Mouse (Mus musculus): ENCODE results near the gene Syn3. TPM values are rescaled to one million over a fixed set of nuclear protein-coding genes. Genes with fewer than 3 reads are reported as not detected.

Syn3 gene
- polyA plus RNA-seq, 1 experiment from 2014 or later, result 4.4 TPM

DNA sequence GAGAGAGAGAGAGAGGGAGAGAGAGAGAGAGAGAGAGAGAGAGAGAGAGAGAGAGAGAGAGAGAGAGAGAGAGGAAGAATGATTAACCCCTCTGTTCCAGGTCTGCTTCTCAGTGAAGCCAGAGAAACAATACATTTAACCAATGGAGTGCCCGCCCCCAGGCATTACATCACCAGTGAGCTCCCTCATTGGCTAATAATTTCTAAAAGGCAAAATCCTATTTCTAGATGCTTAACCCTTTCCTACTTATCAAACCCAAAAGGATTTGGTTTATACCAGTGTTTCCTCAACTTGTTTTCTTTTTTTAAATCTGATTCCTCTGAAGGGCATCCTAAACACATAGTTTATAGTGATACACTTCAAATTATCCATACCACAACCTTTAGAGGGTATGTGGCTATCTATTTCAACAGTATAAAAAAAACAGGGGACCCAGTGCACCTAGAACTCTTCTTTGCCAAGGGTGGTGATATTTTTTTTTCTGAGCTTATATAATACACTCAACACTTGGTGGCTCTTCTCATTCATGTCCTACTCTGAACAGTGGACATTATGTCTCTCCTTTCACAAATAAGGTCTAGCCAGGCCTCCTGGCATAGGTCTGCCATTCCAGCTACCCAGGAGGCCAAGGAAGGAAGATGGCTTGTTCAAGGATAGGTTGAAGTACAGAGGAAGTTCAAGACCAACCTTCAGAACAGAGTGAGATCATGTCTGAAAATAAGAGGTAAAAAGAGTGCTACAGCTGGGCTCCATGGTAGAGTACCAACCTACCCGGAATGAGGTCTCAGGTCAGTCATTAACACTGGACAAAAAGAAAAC, 6.4 kb downstream of the Syn3 start:
- peak; percentile 90 for DNase-seq (ENCODE audit: low spot score, missing footprints)
- Histone ChIP-seq H3K9ac (ENCODE audit: low read length) (no peak overlapping the region; the same call in 1 of the 2 replicates), H3K27ac (ENCODE audit: low read depth, low read length) (no peak overlapping the region), H3K27me3 (ENCODE audit: control insufficient read depth, insufficient read depth, low read length) (no peaks in the 10 kb centered on the region), H3K4me3 (ENCODE audit: low read depth, low read length) (peak overlapping the region; percentile 15), H3K4me2 (peak overlapping the region; percentile 37), H3K9me3 (ENCODE audit: control insufficient read depth, low read length) (no peaks in the 10 kb centered on the region), H3K36me3 (ENCODE audit: control insufficient read depth, insufficient read depth, low read length) (no peaks in the 10 kb centered on the region), H3K4me1 (ENCODE audit: control insufficient read depth, insufficient read depth, low read length) (no peaks in the 10 kb centered on the region; the same call in 1 of the 2 replicates)
- ATAC-seq (ENCODE audit: low FRiP score), result peak; percentile 88
- 48% methylated on average over 2 of the region's 2 CpGs for WGBS

DNA sequence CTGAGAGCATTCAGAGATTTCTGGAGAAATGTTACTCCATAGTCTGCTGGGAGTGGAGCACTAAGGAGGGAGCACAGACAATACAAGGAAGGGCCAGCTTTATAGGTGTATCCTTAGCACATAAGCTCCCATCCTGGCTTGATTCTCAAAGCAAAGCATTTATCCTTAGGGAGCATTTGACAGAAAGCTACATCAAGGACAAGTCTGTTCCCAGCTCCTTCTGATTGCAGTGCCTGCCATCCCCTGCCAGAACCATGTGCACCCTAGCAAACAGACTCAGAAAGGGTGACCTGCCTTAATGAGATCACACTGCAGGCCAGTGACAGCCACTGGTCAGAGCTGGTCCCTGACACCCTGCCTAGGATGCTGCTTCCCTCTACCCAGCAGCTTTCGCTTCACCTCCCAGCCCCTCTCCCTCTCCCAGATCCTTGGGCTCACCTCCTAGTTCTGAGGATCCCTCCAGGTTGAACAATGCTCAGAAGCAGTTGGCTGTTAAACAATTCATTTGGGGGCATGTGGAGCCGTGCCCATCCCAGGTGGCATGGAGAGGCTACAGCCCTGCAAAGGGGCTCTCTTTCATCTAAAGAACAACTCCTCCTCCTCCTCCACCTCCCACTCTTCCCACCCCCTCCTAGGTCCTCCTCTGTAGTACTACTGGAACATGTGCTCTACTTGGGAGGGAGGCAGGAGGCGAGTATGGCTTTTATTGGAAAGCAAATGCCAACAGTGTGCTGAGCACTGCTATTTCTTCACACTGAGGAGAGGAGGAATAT, 7.2 kb downstream of the Syn3 start:
- H3K27ac ChIP-seq (ENCODE audit: low read depth, low read length), result no peak overlapping the region
- H3K4me1 ChIP-seq (ENCODE audit: control insufficient read depth, insufficient read depth, low read length), result no peaks in the 10 kb centered on the region
- 29% methylated on average over 3 of the region's 3 CpGs for WGBS
- no peaks in the 10 kb centered on the region for H3K9me3 ChIP-seq (ENCODE audit: control insufficient read depth, low read length)
- H3K36me3 ChIP-seq (ENCODE audit: control insufficient read depth, insufficient read depth, low read length), result no peaks in the 10 kb centered on the region
- peak overlapping the region; percentile 37 for H3K4me2 ChIP-seq
- H3K9ac ChIP-seq (ENCODE audit: low read length), result peak overlapping the region; percentile 49
- DNase-seq (ENCODE audit: low spot score, missing footprints) (no peak), ATAC-seq (ENCODE audit: low FRiP score) (peak; percentile 84)
- no peaks in the 10 kb centered on the region for H3K27me3 ChIP-seq (ENCODE audit: control insufficient read depth, insufficient read depth, low read length)
- peak overlapping the region; percentile 15 for H3K4me3 ChIP-seq (ENCODE audit: low read depth, low read length)

DNA sequence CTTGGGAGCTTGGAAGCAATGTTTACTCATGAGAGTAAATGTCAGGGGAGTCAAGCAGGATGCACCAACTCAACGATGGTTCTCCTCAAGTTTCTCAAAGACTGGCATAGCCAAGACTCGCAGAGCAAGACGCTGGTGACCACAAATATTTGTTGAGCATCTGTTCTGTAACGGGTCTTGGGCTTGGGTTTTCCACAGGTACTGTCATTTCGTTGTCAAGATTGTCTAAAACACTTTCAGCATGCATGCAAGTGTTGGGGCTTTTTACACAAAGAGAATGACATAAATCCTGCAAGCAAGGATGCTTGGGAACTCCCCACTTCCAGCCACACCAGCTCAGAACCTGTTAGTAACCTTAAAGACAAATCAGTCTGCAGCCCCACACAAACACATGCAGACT, 10.2 kb downstream of the Syn3 start:
- ATAC-seq (ENCODE audit: low FRiP score) (no peak), DNase-seq (ENCODE audit: low spot score, missing footprints) (no peak)
- H3K4me2 ChIP-seq, result no peak overlapping the region
- no peak overlapping the region for H3K27ac ChIP-seq (ENCODE audit: low read depth, low read length)
- H3K9me3 ChIP-seq (ENCODE audit: control insufficient read depth, low read length), result no peaks in the 10 kb centered on the region
- H3K9ac ChIP-seq (ENCODE audit: low read length), result no peak overlapping the region
- H3K27me3 ChIP-seq (ENCODE audit: control insufficient read depth, insufficient read depth, low read length), result no peaks in the 10 kb centered on the region
- no peak overlapping the region for H3K4me3 ChIP-seq (ENCODE audit: low read depth, low read length)
- WGBS, result 90% methylated on average over 5 of the region's 5 CpGs
- no peaks in the 10 kb centered on the region for H3K36me3 ChIP-seq (ENCODE audit: control insufficient read depth, insufficient read depth, low read length)
- peaks cover 3% of the 10 kb centered on the region; the same call in 1 of the 2 replicates for H3K4me1 ChIP-seq (ENCODE audit: control insufficient read depth, insufficient read depth, low read length)

DNA sequence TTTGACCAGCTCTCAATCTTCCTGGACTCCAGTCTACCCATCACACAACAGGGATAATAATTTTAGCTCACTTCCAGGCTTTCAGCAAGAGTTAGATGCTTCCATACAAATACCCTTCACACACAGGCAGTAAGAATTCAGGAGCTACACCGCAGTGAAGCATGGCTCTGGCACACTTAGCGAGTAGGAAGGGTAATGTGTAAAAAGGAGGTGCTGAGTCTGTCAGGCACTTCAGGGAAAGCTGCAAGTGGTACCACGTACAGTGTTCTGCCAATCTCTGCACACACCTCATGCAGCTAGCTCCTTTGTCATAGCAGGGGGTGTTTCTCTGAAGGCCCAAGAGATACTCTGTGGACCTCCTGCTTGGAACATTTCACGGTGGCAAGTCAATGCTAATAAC, 12.7 kb downstream of the Syn3 start:
- no peak overlapping the region for H3K4me2 ChIP-seq
- 53% methylated on average over 4 of the region's 4 CpGs for WGBS
- DNase-seq (ENCODE audit: low spot score, missing footprints) (no peak), ATAC-seq (ENCODE audit: low FRiP score) (no peak)
- H3K4me1 ChIP-seq (ENCODE audit: control insufficient read depth, insufficient read depth, low read length), result peaks cover 3% of the 10 kb centered on the region; the same call in 1 of the 2 replicates
- H3K9me3 ChIP-seq (ENCODE audit: control insufficient read depth, low read length), result no peaks in the 10 kb centered on the region
- H3K4me3 ChIP-seq (ENCODE audit: low read depth, low read length), result no peak overlapping the region
- H3K36me3 ChIP-seq (ENCODE audit: control insufficient read depth, insufficient read depth, low read length), result no peaks in the 10 kb centered on the region
- H3K9ac ChIP-seq (ENCODE audit: low read length), result no peak overlapping the region
- H3K27ac ChIP-seq (ENCODE audit: low read depth, low read length), result no peak overlapping the region
- no peaks in the 10 kb centered on the region for H3K27me3 ChIP-seq (ENCODE audit: control insufficient read depth, insufficient read depth, low read length)

DNA sequence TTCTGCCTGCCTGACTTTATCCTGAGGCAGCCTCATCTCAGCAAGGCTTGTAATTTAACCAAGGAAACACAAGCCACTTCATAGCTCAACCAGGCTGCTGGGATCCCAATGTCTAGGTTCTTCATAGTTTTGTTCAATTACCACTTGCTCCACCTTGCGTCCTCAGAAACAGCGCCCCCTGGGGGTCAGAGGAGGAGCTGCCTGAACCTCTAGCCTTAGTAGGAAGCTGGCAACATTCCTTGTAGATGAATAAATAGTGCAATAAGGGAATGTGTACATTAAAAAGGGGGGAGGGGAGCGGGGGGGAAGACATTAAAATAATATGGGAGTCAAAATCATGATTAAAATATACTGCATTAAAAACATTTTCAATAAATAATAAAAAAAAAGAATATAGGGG, 14.7 kb downstream of the Syn3 start:
- no peak overlapping the region for H3K4me2 ChIP-seq
- 18% methylated on average over 3 of the region's 3 CpGs for WGBS
- no peak overlapping the region for H3K4me3 ChIP-seq (ENCODE audit: low read depth, low read length)
- H3K27ac ChIP-seq (ENCODE audit: low read depth, low read length), result no peak overlapping the region
- H3K9ac ChIP-seq (ENCODE audit: low read length), result no peak overlapping the region
- H3K27me3 ChIP-seq (ENCODE audit: control insufficient read depth, insufficient read depth, low read length), result no peaks in the 10 kb centered on the region
- no peaks in the 10 kb centered on the region for H3K9me3 ChIP-seq (ENCODE audit: control insufficient read depth, low read length)
- DNase-seq (ENCODE audit: low spot score, missing footprints) (no peak), ATAC-seq (ENCODE audit: low FRiP score) (no peak)
- H3K4me1 ChIP-seq (ENCODE audit: control insufficient read depth, insufficient read depth, low read length), result peaks cover 3% of the 10 kb centered on the region; the same call in 1 of the 2 replicates
- no peaks in the 10 kb centered on the region for H3K36me3 ChIP-seq (ENCODE audit: control insufficient read depth, insufficient read depth, low read length)

DNA sequence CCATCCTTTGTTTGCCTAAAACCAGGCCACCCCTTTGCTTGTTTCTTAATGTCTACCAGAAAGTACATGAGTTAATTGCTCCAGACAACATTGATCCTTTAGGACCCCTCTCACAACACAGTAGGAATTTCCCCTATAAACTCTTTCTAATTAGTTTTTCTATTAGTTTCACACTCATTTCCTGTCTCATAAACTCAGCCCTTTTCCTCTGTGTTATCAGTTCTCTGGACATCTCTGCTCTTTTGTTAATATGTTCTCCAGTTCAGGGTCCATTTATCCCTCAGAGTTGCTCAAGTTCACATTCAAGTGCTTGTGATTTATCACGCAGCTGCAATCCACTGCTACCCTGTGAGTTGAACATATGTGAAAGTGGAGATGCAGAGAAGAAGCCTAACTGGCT, 16.2 kb downstream of the Syn3 start:
- Histone ChIP-seq H3K27me3 (ENCODE audit: control insufficient read depth, insufficient read depth, low read length) (no peaks in the 10 kb centered on the region), H3K36me3 (ENCODE audit: control insufficient read depth, insufficient read depth, low read length) (no peaks in the 10 kb centered on the region), H3K27ac (ENCODE audit: low read depth, low read length) (no peak overlapping the region), H3K9me3 (ENCODE audit: control insufficient read depth, low read length) (no peaks in the 10 kb centered on the region), H3K4me2 (no peak overlapping the region), H3K9ac (ENCODE audit: low read length) (no peak overlapping the region), H3K4me1 (ENCODE audit: control insufficient read depth, insufficient read depth, low read length) (peaks cover 3% of the 10 kb centered on the region; the same call in 1 of the 2 replicates), H3K4me3 (ENCODE audit: low read depth, low read length) (no peak overlapping the region)
- DNase-seq (ENCODE audit: low spot score, missing footprints) (no peak), ATAC-seq (ENCODE audit: low FRiP score) (no peak)
- 78% methylated on average over 1 of the region's 1 CpGs for WGBS

DNA sequence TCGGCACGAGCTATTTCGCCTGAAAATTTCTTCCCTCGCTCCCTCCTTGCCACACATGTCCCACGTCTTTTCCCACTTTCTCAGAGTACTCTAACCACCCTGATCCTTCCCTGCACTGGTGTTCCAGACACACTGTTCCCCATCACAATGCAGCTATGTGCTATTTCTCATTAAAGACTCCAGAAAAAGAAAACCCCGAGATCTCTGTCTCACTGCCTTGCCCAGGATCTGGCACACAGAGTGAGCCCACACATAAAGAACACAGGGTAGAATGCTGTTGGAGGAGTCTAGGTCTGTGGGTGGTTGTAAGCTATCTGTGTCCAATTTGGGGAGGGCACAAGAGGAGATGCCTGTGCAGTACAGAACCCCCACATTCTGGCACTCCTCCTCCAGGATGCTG, 18.0 kb downstream of the Syn3 start:
- no peak overlapping the region for H3K27ac ChIP-seq (ENCODE audit: low read depth, low read length)
- no peak overlapping the region for H3K4me2 ChIP-seq
- H3K4me1 ChIP-seq (ENCODE audit: control insufficient read depth, insufficient read depth, low read length), result no peaks in the 10 kb centered on the region
- no peaks in the 10 kb centered on the region for H3K27me3 ChIP-seq (ENCODE audit: control insufficient read depth, insufficient read depth, low read length)
- H3K9me3 ChIP-seq (ENCODE audit: control insufficient read depth, low read length), result no peaks in the 10 kb centered on the region
- no peaks in the 10 kb centered on the region for H3K36me3 ChIP-seq (ENCODE audit: control insufficient read depth, insufficient read depth, low read length)
- DNase-seq (ENCODE audit: low spot score, missing footprints), result no peak
- no peak for ATAC-seq (ENCODE audit: low FRiP score)
- no peak overlapping the region for H3K9ac ChIP-seq (ENCODE audit: low read length)
- no peak overlapping the region for H3K4me3 ChIP-seq (ENCODE audit: low read depth, low read length)
- WGBS, result 87% methylated on average over 6 of the region's 6 CpGs

DNA sequence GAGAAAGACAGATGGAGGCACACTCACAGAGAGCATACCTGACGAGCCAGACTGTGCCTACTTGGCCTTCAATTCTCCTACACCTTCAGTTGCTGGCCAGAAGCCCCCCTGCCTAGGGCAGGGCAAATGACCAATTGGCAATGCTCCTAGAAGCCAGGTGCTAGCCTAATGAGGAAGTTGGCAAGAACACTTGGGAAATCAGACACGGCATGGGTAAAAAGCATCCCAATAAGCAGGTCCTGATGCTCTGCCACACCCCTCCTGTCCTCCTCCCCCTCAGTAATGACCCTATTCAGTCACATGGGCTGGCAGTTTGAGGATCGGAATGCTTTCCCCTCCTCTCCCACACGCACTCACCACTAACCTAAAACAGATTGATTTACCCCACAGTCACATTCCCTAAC, 19.0 kb downstream of the Syn3 start:
- 80% methylated on average over 4 of the region's 4 CpGs for WGBS

DNA sequence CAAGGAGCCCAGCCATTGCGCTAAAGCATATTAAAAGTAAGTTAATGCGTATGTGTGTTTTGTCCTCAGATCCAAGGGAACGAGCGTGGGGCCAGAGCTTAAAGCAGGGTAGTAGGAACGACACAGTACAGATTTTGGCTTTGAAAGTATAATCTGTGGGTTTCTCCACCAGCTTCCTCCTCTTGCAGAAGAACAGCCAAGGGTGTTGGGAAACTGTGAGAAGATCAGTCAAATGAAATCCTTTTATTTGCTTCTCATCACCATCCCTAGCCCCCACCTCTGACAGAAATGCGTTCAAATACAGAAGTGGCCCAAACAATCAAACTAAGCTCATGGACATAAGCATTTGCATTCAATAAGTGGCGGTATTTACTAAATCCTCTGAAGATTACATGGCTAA, 22.0 kb downstream of the Syn3 start:
- Histone ChIP-seq H3K4me2 (no peak overlapping the region), H3K9me3 (ENCODE audit: control insufficient read depth, low read length) (no peaks in the 10 kb centered on the region), H3K4me1 (ENCODE audit: control insufficient read depth, insufficient read depth, low read length) (no peaks in the 10 kb centered on the region), H3K36me3 (ENCODE audit: control insufficient read depth, insufficient read depth, low read length) (no peaks in the 10 kb centered on the region), H3K9ac (ENCODE audit: low read length) (no peak overlapping the region), H3K27me3 (ENCODE audit: control insufficient read depth, insufficient read depth, low read length) (no peaks in the 10 kb centered on the region), H3K4me3 (ENCODE audit: low read depth, low read length) (no peak overlapping the region), H3K27ac (ENCODE audit: low read depth, low read length) (no peak overlapping the region)
- DNase-seq (ENCODE audit: low spot score, missing footprints) (peak; percentile 62), ATAC-seq (ENCODE audit: low FRiP score) (no peak)
- 71% methylated on average over 7 of the region's 7 CpGs for WGBS

More for the DNA sequence above, 19.0 kb downstream of the Syn3 start:
- Histone ChIP-seq H3K27ac (ENCODE audit: low read depth, low read length) (no peak overlapping the region), H3K4me1 (ENCODE audit: control insufficient read depth, insufficient read depth, low read length) (no peaks in the 10 kb centered on the region), H3K4me2 (no peak overlapping the region), H3K9ac (ENCODE audit: low read length) (no peak overlapping the region), H3K4me3 (ENCODE audit: low read depth, low read length) (no peak overlapping the region), H3K27me3 (ENCODE audit: control insufficient read depth, insufficient read depth, low read length) (no peaks in the 10 kb centered on the region), H3K9me3 (ENCODE audit: control insufficient read depth, low read length) (no peaks in the 10 kb centered on the region), H3K36me3 (ENCODE audit: control insufficient read depth, insufficient read depth, low read length) (no peaks in the 10 kb centered on the region)
- DNase-seq (ENCODE audit: low spot score, missing footprints), result no peak
- ATAC-seq (ENCODE audit: low FRiP score), result no peak

All from midbrain, embryonic 11.5 days (tissue).